23 mouse cellular contexts compared by ENCODE assay signal in genomic region chr2:110985853-110986271, GRCm38 (mm10). TPM values are rescaled to one million over a fixed set of nuclear protein-coding genes. Genes with fewer than 3 reads are reported as not detected.
DNase-seq lines count a peak whose midpoint lies in the region; ATAC-seq and TF ChIP-seq lines count a peak whose summit lies in the region.
"Had no signal": no experiment of that assay in that cellular context is flagged by ENCODE, and none has a peak within 500 bp of the region (broad histone marks: within the 10 kb centered on the region; RNA-seq: fewer than 3 reads in every experiment).

No protein-coding gene starts in this region.

- no peak overlapping the region for H3K9ac ChIP-seq in midbrain, postnatal 0 days (replicated peaks; ENCODE audit: low read length, poor library complexity, severe bottlenecking)
- no peak overlapping the region for H3K9ac ChIP-seq in midbrain, embryonic 16.5 days (ENCODE audit: low read depth, low read length)
- no peak overlapping the region for H3K9ac ChIP-seq in neural tube, embryonic 15.5 days (replicated peaks)
- H3K9ac ChIP-seq: hindbrain, embryonic 15.5 days had no signal

- 42% methylated on average over 2 of the region's 2 CpGs for WGBS in midbrain, postnatal 0 days
- WGBS in midbrain, embryonic 16.5 days: 54% methylated on average over 2 of the region's 2 CpGs
- 88% methylated on average over 2 of the region's 2 CpGs for whole genome bisulfite sequencing in neural tube, embryonic 15.5 days

- no peaks in the 10 kb centered on the region for H3K27me3 ChIP-seq in midbrain, postnatal 0 days (ENCODE audit: insufficient read depth, low read length)
- H3K27me3 ChIP-seq in midbrain, embryonic 16.5 days (ENCODE audit: control insufficient read depth, insufficient read depth, low read depth, low read length): no peaks in the 10 kb centered on the region
- H3K27me3 ChIP-seq in neural tube, embryonic 15.5 days (replicated peaks): no peaks in the 10 kb centered on the region
- H3K27me3 ChIP-seq: hindbrain, embryonic 15.5 days had no signal

- H3K27ac ChIP-seq in midbrain, postnatal 0 days (ENCODE audit: low read depth, low read length): no peak overlapping the region
- H3K27ac ChIP-seq in midbrain, embryonic 16.5 days (ENCODE audit: low read length): no peak overlapping the region
- no peak overlapping the region for H3K27ac ChIP-seq in neural tube, embryonic 15.5 days (replicated peaks)
- H3K27ac ChIP-seq: heart, embryonic 10.5 days; hindbrain, embryonic 15.5 days; kidney, postnatal 0 days; midbrain, embryonic 10.5 days had no signal

- H3K9me3 ChIP-seq in midbrain, postnatal 0 days (ENCODE audit: low read length): no peaks in the 10 kb centered on the region
- H3K9me3 ChIP-seq in midbrain, embryonic 16.5 days (replicated peaks; ENCODE audit: control insufficient read depth, low read length, poor library complexity, severe bottlenecking): no peaks in the 10 kb centered on the region
- no peaks in the 10 kb centered on the region for H3K9me3 ChIP-seq in neural tube, embryonic 15.5 days (replicated peaks)
- H3K9me3 ChIP-seq: heart, embryonic 10.5 days; hindbrain, embryonic 15.5 days; midbrain, embryonic 10.5 days had no signal

- no peaks in the 10 kb centered on the region for H3K36me3 ChIP-seq in midbrain, postnatal 0 days (ENCODE audit: insufficient read depth, low read length)
- no peaks in the 10 kb centered on the region for H3K36me3 ChIP-seq in midbrain, embryonic 16.5 days (ENCODE audit: control insufficient read depth, insufficient read depth, low read length)
- H3K36me3 ChIP-seq in neural tube, embryonic 15.5 days: no peaks in the 10 kb centered on the region
- H3K36me3 ChIP-seq: heart, embryonic 10.5 days; hindbrain, embryonic 15.5 days; midbrain, embryonic 10.5 days had no signal

- no peak overlapping the region for H3K4me3 ChIP-seq in midbrain, postnatal 0 days (ENCODE audit: low read depth, low read length)
- no peak overlapping the region for H3K4me3 ChIP-seq in midbrain, embryonic 16.5 days (ENCODE audit: low read depth, low read length)
- H3K4me3 ChIP-seq in neural tube, embryonic 15.5 days (replicated peaks): no peak overlapping the region
- H3K4me3 ChIP-seq: erythroblast, embryonic 14.5 days; heart, embryonic 10.5 days; hindbrain, embryonic 15.5 days; midbrain, embryonic 10.5 days; myocyte had no signal

- ATAC-seq in frontal cortex, adult (ENCODE audit: low TSS enrichment): peak; percentile 63
- no peak for ATAC-seq in midbrain, postnatal 0 days (ENCODE audit: low FRiP score)
- ATAC-seq in midbrain, embryonic 16.5 days: no peak
- no peak for ATAC-seq in neural tube, embryonic 15.5 days (ENCODE audit: low FRiP score)
- ATAC-seq: Patski had no signal

- no peak overlapping the region for H3K4me2 ChIP-seq in midbrain, postnatal 0 days (ENCODE audit: low read depth, low read length, poor library complexity, severe bottlenecking)
- no peak overlapping the region for H3K4me2 ChIP-seq in midbrain, embryonic 16.5 days (ENCODE audit: low read length)
- H3K4me2 ChIP-seq in neural tube, embryonic 15.5 days: no peak overlapping the region
- H3K4me2 ChIP-seq: hindbrain, embryonic 15.5 days had no signal

- H3K4me1 ChIP-seq in midbrain, postnatal 0 days (ENCODE audit: insufficient read depth, low read length): no peaks in the 10 kb centered on the region
- no peaks in the 10 kb centered on the region for H3K4me1 ChIP-seq in midbrain, embryonic 16.5 days (ENCODE audit: control insufficient read depth, insufficient read depth, low read length)
- H3K4me1 ChIP-seq in neural tube, embryonic 15.5 days: no peaks in the 10 kb centered on the region
- H3K4me1 ChIP-seq: heart, embryonic 10.5 days; hindbrain, embryonic 15.5 days; midbrain, embryonic 10.5 days had no signal

- DNase-seq in frontal cortex, postnatal 14 days (ENCODE audit: low spot score in 2 of 2): no peak
- DNase-seq in midbrain, postnatal 0 days (ENCODE audit: low spot score): peak; percentile 58
- DNase-seq in cerebellum, adult 9-10 months: peak; percentile 93
- DNase-seq in lung, postnatal 10 days: no peak
- DNase-seq: adrenal gland, postnatal 25 days; heart, postnatal 10 days; kidney, adult 11 months; liver; lung, adult 18-20 months; lung, postnatal 4 days; thymus, adult 2 months had no signal

- TF ChIP-seq CTCF in midbrain, postnatal 0 days (IDR thresholded peaks at IDR 0.05): no peak

RNA-seq across cellular contexts. Expression of gene Ano3, which starts 35.1 kb away (rescaled TPM):
- total RNA-seq in midbrain, postnatal 0 days (2014; rRNA removed): 0.66 and 1.6 TPM in 2 replicates
- 0.54 and 0.70 TPM in 2 replicates for polyA plus RNA-seq in midbrain, postnatal 0 days (2015; fragmentation: Nextera tagmentation; extraction: Ambion mirVana)
- 0.95 and 0.96 TPM in 2 replicates for polyA plus RNA-seq in midbrain, embryonic 16.5 days (2015; fragmentation: Nextera tagmentation; extraction: Ambion mirVana)
- 0.84 and 0.92 TPM in 2 replicates for polyA plus RNA-seq in neural tube, embryonic 15.5 days (2015; fragmentation: Nextera tagmentation; extraction: Ambion mirVana)
- total RNA-seq: neutrophil, adult 5-6 weeks had no signal
- polyA plus RNA-seq: erythroblast, embryonic 14.5 days; Patski; small intestine, adult 2 months; thymus, adult 2 months had no signal

Comparison
In these comparisons a context has a peak if more than half of its experiments do, and no peak if none do; other contexts are left out.
1. DNase-seq: peak in midbrain, postnatal 0 days (single experiment) and cerebellum, adult 9-10 months (single experiment); none in frontal cortex, postnatal 14 days (0 of 2) and lung, postnatal 10 days (single experiment).